Mouse (Mus musculus): ENCODE data around the gene Dnaic2. TPM values are rescaled to one million over a fixed set of nuclear protein-coding genes. Genes with fewer than 3 reads are reported as not detected.

The Dnaic2 gene
- polyA plus RNA-seq, 1 experiment from 2014 or later: 0.29 TPM

GRCm38 (mm10) chr11:114704071-114704913 lies 22.9 kb upstream of the Dnaic2 start:
- 69% methylated on average over 22 of the region's 22 CpGs for WGBS
- H3K9ac ChIP-seq: no peak overlapping the region
- H3K4me1 ChIP-seq (replicated peaks): peaks cover 8% of the 10 kb centered on the region; the same call in 1 of the 2 replicates
- H3K4me2 ChIP-seq (replicated peaks): no peak overlapping the region
- no peak overlapping the region for H3K27ac ChIP-seq
- H3K27me3 ChIP-seq (replicated peaks): no peaks in the 10 kb centered on the region
- H3K4me3 ChIP-seq (replicated peaks): no peak overlapping the region
- peak; percentile 56; the same call in 1 of the 2 replicates for ATAC-seq
- H3K36me3 ChIP-seq: no peaks in the 10 kb centered on the region
- no peaks in the 10 kb centered on the region for H3K9me3 ChIP-seq

GRCm38 (mm10) chr11:114706358-114706757 lies 20.9 kb upstream of the Dnaic2 start:
- H3K4me1 ChIP-seq (replicated peaks): peaks cover 5% of the 10 kb centered on the region; the same call in 1 of the 2 replicates
- no peak overlapping the region for H3K4me2 ChIP-seq (replicated peaks)
- H3K36me3 ChIP-seq: no peaks in the 10 kb centered on the region
- no peaks in the 10 kb centered on the region for H3K27me3 ChIP-seq (replicated peaks)
- H3K9ac ChIP-seq: no peak overlapping the region
- WGBS: 81% methylated on average over 5 of the region's 5 CpGs
- ATAC-seq: no peak
- no peaks in the 10 kb centered on the region for H3K9me3 ChIP-seq
- no peak overlapping the region for H3K27ac ChIP-seq
- H3K4me3 ChIP-seq (replicated peaks): no peak overlapping the region

- H3K9ac ChIP-seq: no peak overlapping the region
- no peak overlapping the region for H3K4me3 ChIP-seq (replicated peaks)
- H3K27me3 ChIP-seq (replicated peaks): no peaks in the 10 kb centered on the region
- H3K9me3 ChIP-seq: no peaks in the 10 kb centered on the region
- no peaks in the 10 kb centered on the region for H3K36me3 ChIP-seq
- WGBS: 81% methylated on average over 3 of the region's 3 CpGs
- no peaks in the 10 kb centered on the region for H3K4me1 ChIP-seq (replicated peaks)
- no peak overlapping the region for H3K4me2 ChIP-seq (replicated peaks)
- H3K27ac ChIP-seq: no peak overlapping the region
- no peak for ATAC-seq
Observed at GRCm38 (mm10) chr11:114711393-114711792, 15.8 kb upstream of the Dnaic2 start.

- H3K27me3 ChIP-seq (replicated peaks): no peaks in the 10 kb centered on the region
- no peak overlapping the region for H3K9ac ChIP-seq
- H3K9me3 ChIP-seq: no peaks in the 10 kb centered on the region
- H3K4me2 ChIP-seq (replicated peaks): no peak overlapping the region
- 79% methylated on average over 12 of the region's 12 CpGs for WGBS
- H3K36me3 ChIP-seq: no peaks in the 10 kb centered on the region
- no peak overlapping the region for H3K4me3 ChIP-seq (replicated peaks)
- no peak overlapping the region for H3K27ac ChIP-seq
- no peak for ATAC-seq
- no peaks in the 10 kb centered on the region for H3K4me1 ChIP-seq (replicated peaks)
Observed at GRCm38 (mm10) chr11:114711861-114712260, 15.3 kb upstream of the Dnaic2 start.

- Histone ChIP-seq H3K9me3 (no peaks in the 10 kb centered on the region), H3K9ac (no peak overlapping the region), H3K4me3 (replicated peaks) (no peak overlapping the region), H3K27me3 (replicated peaks) (no peaks in the 10 kb centered on the region), H3K27ac (no peak overlapping the region), H3K4me2 (replicated peaks) (no peak overlapping the region), H3K4me1 (replicated peaks) (no peaks in the 10 kb centered on the region), H3K36me3 (no peaks in the 10 kb centered on the region)
- WGBS: 87% methylated on average over 6 of the region's 6 CpGs
- no peak for ATAC-seq
Observed at GRCm38 (mm10) chr11:114714526-114714925, 12.7 kb upstream of the Dnaic2 start.

GRCm38 (mm10) chr11:114715531-114715930 lies 11.7 kb upstream of the Dnaic2 start:
- H3K27me3 ChIP-seq (replicated peaks): no peaks in the 10 kb centered on the region
- H3K4me2 ChIP-seq (replicated peaks): no peak overlapping the region
- H3K36me3 ChIP-seq: no peaks in the 10 kb centered on the region
- no peaks in the 10 kb centered on the region for H3K9me3 ChIP-seq
- no peak overlapping the region for H3K27ac ChIP-seq
- WGBS: 76% methylated on average over 7 of the region's 7 CpGs
- no peaks in the 10 kb centered on the region for H3K4me1 ChIP-seq (replicated peaks)
- H3K9ac ChIP-seq: no peak overlapping the region
- ATAC-seq: no peak
- H3K4me3 ChIP-seq (replicated peaks): no peak overlapping the region

- no peak for ATAC-seq
- 86% methylated on average over 10 of the region's 10 CpGs for WGBS
Observed at GRCm38 (mm10) chr11:114720535-114720934, 6.7 kb upstream of the Dnaic2 start.

GRCm38 (mm10) chr11:114722438-114722837 lies 4.8 kb upstream of the Dnaic2 start:
- H3K9me3 ChIP-seq: no peaks in the 10 kb centered on the region
- no peak overlapping the region for H3K27ac ChIP-seq
- no peaks in the 10 kb centered on the region for H3K27me3 ChIP-seq (replicated peaks)
- H3K36me3 ChIP-seq: no peaks in the 10 kb centered on the region
- no peak overlapping the region for H3K4me3 ChIP-seq (replicated peaks)
- no peak overlapping the region for H3K4me2 ChIP-seq (replicated peaks)
- H3K4me1 ChIP-seq (replicated peaks): peaks cover 12% of the 10 kb centered on the region
- WGBS: 76% methylated on average over 8 of the region's 8 CpGs
- H3K9ac ChIP-seq: no peak overlapping the region
- ATAC-seq: no peak

More at GRCm38 (mm10) chr11:114720535-114720934, 6.7 kb upstream of the Dnaic2 start:
- Histone ChIP-seq H3K4me3 (replicated peaks) (no peak overlapping the region), H3K27me3 (replicated peaks) (no peaks in the 10 kb centered on the region), H3K4me2 (replicated peaks) (no peak overlapping the region), H3K27ac (no peak overlapping the region), H3K9ac (no peak overlapping the region), H3K9me3 (no peaks in the 10 kb centered on the region), H3K36me3 (no peaks in the 10 kb centered on the region), H3K4me1 (replicated peaks) (peaks cover 7% of the 10 kb centered on the region; the same call in 1 of the 2 replicates)

GRCm38 (mm10) chr11:114723030-114723429 lies 4.2 kb upstream of the Dnaic2 start:
- H3K4me2 ChIP-seq (replicated peaks): no peak overlapping the region
- no peak overlapping the region for H3K9ac ChIP-seq
- no peak overlapping the region for H3K27ac ChIP-seq
- H3K36me3 ChIP-seq: no peaks in the 10 kb centered on the region
- peaks cover 16% of the 10 kb centered on the region for H3K4me1 ChIP-seq (replicated peaks)
- 77% methylated on average over 13 of the region's 13 CpGs for WGBS
- H3K27me3 ChIP-seq (replicated peaks): no peaks in the 10 kb centered on the region
- no peak for ATAC-seq
- H3K4me3 ChIP-seq (replicated peaks): no peak overlapping the region
- H3K9me3 ChIP-seq: no peaks in the 10 kb centered on the region

GRCm38 (mm10) chr11:114724787-114725590 lies 2.2 kb upstream of the Dnaic2 start:
- no peak overlapping the region for H3K27ac ChIP-seq
- 47% methylated on average over 11 of the region's 11 CpGs for WGBS

GRCm38 (mm10) chr11:114727826-114728186 lies 598 bp downstream of the Dnaic2 start:
- Histone ChIP-seq H3K4me3 (replicated peaks) (no peak overlapping the region), H3K4me2 (replicated peaks) (peak overlapping the region; percentile 70), H3K27me3 (replicated peaks) (no peaks in the 10 kb centered on the region), H3K36me3 (no peaks in the 10 kb centered on the region), H3K27ac (no peak overlapping the region), H3K9me3 (no peaks in the 10 kb centered on the region), H3K4me1 (replicated peaks) (peaks cover 16% of the 10 kb centered on the region), H3K9ac (no peak overlapping the region)
- ATAC-seq: no peak
- 28% methylated on average over 5 of the region's 5 CpGs for WGBS

More at GRCm38 (mm10) chr11:114724787-114725590, 2.2 kb upstream of the Dnaic2 start:
- H3K36me3 ChIP-seq: no peaks in the 10 kb centered on the region
- peaks cover 16% of the 10 kb centered on the region for H3K4me1 ChIP-seq (replicated peaks)
- no peak overlapping the region for H3K4me3 ChIP-seq (replicated peaks)
- no peaks in the 10 kb centered on the region for H3K27me3 ChIP-seq (replicated peaks)
- H3K9me3 ChIP-seq: no peaks in the 10 kb centered on the region
- peak; percentile 30; the same call in 1 of the 2 replicates for ATAC-seq
- H3K4me2 ChIP-seq (replicated peaks): no peak overlapping the region
- H3K9ac ChIP-seq: no peak overlapping the region

GRCm38 (mm10) chr11:114728333-114728732 lies 1.1 kb downstream of the Dnaic2 start:
- WGBS: 59% methylated on average over 5 of the region's 5 CpGs
- no peaks in the 10 kb centered on the region for H3K9me3 ChIP-seq
- H3K4me2 ChIP-seq (replicated peaks): no peak overlapping the region
- no peak overlapping the region for H3K27ac ChIP-seq
- H3K9ac ChIP-seq: no peak overlapping the region
- H3K4me1 ChIP-seq (replicated peaks): peaks cover 16% of the 10 kb centered on the region
- ATAC-seq: no peak
- H3K36me3 ChIP-seq: no peaks in the 10 kb centered on the region
- H3K4me3 ChIP-seq (replicated peaks): no peak overlapping the region
- H3K27me3 ChIP-seq (replicated peaks): no peaks in the 10 kb centered on the region
